Mouse (Mus musculus): ENCODE data around the gene Cyba. TPM values are rescaled to one million over a fixed set of nuclear protein-coding genes. Genes with fewer than 3 reads are reported as not detected.

Gene Cyba
- total RNA-seq, 2 experiments from 2014 or later = 38.6 to 40.1 TPM

DNA sequence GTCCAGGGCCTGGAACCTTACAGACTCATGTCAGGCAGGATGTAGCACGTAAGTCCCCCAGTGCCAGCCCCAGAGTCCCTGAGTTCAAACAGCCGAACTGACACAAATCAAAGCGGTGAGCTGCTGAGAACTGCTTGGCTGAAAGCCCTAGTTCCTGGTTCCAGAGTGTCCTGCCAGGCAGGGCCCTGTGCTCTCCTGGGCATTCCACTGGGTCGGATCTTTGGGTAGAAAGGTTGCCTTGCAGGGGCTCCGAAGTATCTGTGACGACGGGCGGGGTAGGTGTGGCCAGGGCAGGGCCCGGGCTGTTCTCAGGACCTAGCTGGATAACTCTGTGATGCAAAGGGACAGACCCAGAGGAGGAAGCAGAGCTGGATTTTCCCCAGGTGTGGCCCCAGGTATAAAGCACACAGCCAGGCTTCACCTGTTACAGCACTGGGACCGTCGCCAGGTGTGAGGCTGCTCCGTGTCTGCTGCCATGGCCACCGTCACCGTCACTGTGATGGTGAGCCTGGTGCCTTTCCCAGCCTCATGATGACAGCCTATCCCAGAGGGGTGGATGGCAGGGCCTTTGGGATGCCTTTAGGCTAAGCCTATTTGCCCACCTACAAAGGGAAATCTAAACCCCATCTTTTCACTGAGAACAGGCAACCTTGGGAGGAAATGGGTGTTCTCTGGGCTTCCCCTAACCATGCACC lies 11.2 kb downstream of the Cyba start, which contains the start of gene Il17c:
Gene Il17c, plus strand, starts transcription at position 645 of the 695 bp plus-strand sequence.
- DNase-seq = peak; percentile 26

GRCm38 (mm10) chr8:122419881-122420555 lies 12.7 kb downstream of the Cyba start:
- no peak for DNase-seq

- DNase-seq = no peak
Observed at GRCm38 (mm10) chr8:122415554-122415953, 17.2 kb downstream of the Cyba start.

DNA sequence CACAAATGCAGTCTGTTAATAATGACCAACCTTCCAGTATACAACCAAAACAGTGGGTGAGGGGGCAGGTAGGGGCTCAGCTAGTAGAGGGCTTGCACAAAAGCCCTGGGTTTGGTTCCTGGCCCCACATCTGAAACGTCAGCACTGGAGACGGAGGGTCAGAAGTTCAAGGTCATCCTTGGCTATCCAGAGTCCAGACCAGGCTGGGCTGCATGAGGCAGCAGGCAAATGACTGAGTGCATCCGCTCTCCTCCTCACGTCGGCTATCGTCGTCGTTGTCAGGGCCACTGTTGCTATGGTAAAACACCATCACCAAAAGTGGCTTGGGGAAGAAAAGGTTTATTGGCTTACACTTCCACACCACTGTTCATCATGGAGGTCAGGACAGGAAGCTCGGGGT lies 18.4 kb downstream of the Cyba start:
- DNase-seq = no peak

DNA sequence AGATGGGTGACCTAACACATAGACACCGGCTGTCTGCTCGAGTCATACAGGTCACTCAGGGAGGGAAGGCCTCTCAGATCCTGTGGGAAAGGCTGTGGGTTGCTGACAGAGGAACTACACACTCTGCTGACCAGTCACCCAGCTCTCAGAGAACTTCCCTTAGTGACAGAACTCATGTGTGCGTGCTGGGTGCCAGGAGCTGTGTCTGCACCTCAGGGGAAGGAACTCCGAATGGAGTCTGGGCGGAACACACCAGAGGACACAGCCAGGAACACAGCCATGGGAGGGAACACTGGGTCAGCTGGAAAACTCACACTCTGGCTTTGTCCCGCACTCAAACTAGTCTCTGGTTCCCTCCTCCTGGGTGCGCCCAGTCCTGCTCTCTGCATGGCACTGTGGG lies 25.1 kb downstream of the Cyba start:
- no peak for DNase-seq

DNA sequence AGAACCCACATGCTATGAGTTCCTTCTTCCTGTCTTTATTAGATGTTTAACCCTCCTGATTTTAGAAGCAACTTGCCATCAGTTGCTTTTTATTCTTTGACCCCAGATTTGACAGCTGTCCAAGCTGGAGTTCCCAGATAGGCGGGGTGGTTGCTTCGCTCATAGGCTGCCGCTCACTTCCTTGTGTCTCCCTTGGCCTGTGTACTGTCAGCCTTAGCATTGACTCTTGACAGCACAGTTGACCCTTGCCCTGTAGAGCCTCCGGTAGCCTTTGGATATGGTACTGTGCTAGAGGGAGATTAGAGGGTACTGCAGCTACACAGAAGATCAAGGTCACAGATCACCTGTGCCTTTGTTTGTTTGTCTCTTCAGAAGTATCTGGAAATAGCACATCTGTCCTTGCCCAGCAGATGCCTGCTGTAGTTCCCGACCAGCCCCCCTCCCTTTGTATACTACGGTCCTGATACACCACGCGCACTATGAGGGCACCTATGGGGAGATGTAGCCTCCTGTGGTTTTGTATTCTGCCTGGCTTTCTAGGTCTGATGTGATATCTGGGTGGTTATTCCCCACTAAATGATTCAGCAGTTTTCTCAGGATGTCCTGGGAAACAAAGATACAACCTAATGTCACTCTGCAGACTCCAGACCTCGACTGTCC lies 27.5 kb downstream of the Cyba start:
- no peak for DNase-seq

DNA sequence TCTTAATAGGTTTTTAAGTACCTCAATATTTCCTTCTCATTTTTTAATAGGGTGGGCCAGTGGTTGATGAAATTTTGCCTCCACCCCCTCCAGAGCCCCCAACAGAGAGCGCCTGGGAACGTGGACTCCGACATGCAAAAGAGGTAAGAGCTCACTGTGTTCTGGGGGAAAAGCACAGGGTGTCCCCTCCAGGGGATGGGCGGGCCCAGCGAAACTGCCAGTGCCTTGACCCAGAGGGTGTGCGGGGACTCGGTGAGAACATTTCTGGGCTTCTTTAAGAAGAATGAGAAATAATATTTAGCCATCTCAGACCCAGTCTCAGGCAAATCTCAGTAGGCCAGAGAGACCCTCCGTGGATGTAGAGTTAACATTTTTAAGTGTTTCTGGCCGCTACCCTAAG lies 34.5 kb downstream of the Cyba start:
- no peak for DNase-seq

- no peak for DNase-seq
Observed at GRCm38 (mm10) chr8:122395291-122395690, 37.4 kb downstream of the Cyba start.

- no peak for DNase-seq
Observed at GRCm38 (mm10) chr8:122393717-122394116, 39.0 kb downstream of the Cyba start.

- DNase-seq = no peak
Observed at GRCm38 (mm10) chr8:122390758-122391157, 42.0 kb downstream of the Cyba start.

DNA sequence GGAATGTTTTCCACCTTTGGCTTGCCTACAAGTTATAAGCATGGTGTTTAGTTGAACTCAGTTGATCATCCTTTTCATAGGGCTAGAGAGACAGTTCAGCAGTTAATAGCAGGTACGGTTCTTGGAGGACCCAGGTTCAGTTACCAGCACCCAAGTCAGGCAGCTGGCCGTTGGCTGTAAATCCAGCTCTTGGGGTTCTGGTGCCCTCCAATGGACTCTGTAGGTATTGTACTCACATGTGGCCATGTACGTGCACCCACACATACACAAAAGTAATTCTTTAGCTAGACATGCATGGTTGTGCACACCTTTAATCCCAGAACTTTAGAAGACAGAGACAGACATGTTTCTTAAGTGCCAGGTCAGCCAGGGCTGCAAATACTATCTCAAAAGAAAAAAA lies 43.4 kb downstream of the Cyba start:
- DNase-seq = no peak

DNA sequence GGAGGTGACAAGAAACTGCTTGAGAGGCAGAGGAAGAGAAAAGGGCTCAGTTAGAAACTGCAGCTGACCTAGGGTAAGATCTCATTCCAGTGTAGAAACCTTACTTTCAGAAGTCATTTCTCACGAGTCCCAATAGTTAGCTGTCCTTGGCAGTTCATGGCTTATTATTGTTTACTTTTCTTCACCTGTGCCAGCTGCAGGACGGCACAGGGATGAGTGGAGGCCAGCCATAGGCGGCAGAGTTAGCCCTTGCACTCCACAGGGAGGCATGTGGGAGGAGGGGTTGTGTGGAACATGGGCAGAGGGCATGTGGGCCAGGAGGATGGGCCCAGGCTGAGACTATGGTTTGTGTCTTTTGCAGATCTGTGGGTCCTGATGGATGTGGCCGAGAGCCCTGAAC lies 49.7 kb downstream of the Cyba start:
- no peak for DNase-seq

DNA sequence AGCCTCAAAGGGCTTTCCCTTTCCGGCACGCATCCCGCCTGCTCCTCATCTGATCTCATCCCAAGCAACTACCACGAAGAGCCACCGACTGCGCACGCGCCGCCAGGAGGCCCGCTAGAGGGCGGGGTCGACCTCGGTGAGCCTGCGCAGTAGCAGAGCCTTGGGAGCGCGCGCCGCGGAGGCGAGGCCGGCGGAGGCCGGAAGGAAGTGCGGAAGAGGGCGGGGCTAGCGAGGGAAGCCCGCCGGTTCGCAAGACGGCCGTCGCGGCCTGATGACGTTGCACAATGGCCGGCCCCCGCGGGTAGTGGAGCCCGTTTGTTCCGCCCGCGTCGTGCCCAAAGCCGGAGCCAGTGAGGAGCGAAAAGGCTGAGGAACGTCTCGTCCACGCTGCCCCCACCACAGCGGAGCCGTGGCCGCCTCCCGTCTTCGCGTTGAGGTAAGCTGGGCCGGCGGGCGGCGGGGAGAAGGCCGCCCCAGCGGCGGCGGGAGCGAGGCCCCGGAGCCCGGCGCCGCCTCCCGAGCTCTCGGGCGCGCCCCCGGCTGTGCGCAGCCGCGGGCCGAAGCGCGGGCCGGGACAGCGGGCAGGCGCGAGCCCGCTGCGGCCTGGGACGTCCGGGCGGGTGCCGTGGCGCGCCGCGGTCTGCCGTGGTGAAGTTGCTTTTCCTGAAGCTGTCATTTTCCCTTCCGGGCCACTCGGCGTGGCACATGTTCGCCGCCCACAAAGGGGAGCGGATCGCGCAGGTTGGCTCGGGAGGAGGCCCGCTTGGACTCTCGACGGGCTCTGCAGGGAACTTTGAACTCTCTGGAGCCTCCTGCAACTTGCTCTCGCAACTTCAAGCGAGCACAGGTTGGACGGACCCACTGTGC lies 56.1 kb downstream of the Cyba start, which contains the start of gene Zc3h18:
Gene Zc3h18, plus strand, starts transcription at position 245 of the 867 bp plus-strand sequence.
- DNase-seq = peak; percentile 99

DNA sequence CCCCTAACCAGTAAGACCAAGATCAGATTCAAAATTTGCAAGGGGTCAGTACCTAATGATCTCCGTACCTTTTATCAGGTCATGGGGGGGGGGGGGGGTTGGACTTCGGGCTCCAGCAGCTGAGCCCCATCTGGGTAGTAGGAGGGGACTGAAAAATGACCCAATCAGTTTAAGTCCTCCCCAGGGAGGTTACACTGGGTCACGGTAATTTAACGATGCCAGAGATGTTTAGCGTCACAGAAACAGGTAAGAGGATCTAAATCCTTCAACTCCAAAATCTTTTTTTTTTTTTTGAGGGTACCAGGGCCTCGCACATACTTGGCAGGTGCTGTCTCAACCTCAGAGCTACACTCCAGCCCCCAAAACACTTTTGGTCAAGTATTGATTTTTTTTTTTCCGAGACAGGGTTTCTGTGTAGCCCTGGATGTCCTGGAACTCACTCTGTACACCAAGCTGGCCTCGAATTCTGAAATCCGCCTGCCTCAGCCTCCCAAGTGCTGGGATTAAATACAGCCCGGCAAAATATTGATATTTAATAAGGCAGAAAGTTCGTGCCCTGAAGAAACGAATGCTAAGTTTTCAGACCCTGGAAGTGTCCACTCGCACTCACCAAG lies 56.9 kb downstream of the Cyba start:
- DNase-seq = no peak

- DNase-seq = no peak
Observed at GRCm38 (mm10) chr8:122375320-122375719, 57.4 kb downstream of the Cyba start.

Small RNA genes within 50 kb of the gene (microRNA-seq; reads per million reads assigned to microRNA genes)
- gene Gm24366 = not detected

Other genes starting within 250 kb of the Cyba start
- gene Zfpm1, start 150.8 kb downstream of the Cyba start, total RNA-seq (2021) = 10 to 100 TPM; 27.2 to 29.0 TPM
- not detected for gene Trhr2, start 72.2 kb downstream of the Cyba start, total RNA-seq (2021)
- gene Zc3h18, start 56.3 kb downstream of the Cyba start, total RNA-seq (2021) = 10 to 100 TPM; 36.2 to 37.7 TPM
- gene Il17c, start 10.9 kb downstream of the Cyba start, total RNA-seq (2021) = not detected
- 1 to 10 TPM; 7.4 to 8.0 TPM for gene Mvd, start 10.5 kb upstream of the Cyba start, total RNA-seq (2021)
- gene Snai3, start 27.8 kb upstream of the Cyba start, total RNA-seq (2021) = 1 to 10 TPM in 1 of 2 experiments, under 1 TPM in 1; 0.27 to 1.5 TPM
- 10 to 100 TPM; 40.4 to 42.0 TPM for gene Rnf166, start 43.1 kb upstream of the Cyba start, total RNA-seq (2021)
- gene Ctu2, start 43.2 kb upstream of the Cyba start, total RNA-seq (2021) = 10 to 100 TPM; 21.2 to 21.4 TPM
- 10 to 100 TPM; 31.5 to 41.5 TPM for gene Piezo1, start 118.4 kb upstream of the Cyba start, total RNA-seq (2021)
- 10 to 100 TPM; 17.2 to 20.7 TPM for gene Cdt1, start 135.1 kb upstream of the Cyba start, total RNA-seq (2021)
- 10 to 100 TPM; 67.5 to 72.3 TPM for gene Aprt, start 144.0 kb upstream of the Cyba start, total RNA-seq (2021)
- gene Galns, start 178.5 kb upstream of the Cyba start, total RNA-seq (2021) = 1 to 10 TPM; 8.0 to 8.3 TPM
- 10 to 100 TPM; 48.9 to 56.5 TPM for gene Trappc2l, start 178.7 kb upstream of the Cyba start, total RNA-seq (2021)
- gene Pabpn1l, start 189.8 kb upstream of the Cyba start, total RNA-seq (2021) = not detected

Data from adrenal gland, postnatal 10 days (tissue).